Mouse (Mus musculus) C2C12 (cell line): ENCODE measurements around the gene Ldah. TPM values are rescaled to one million over a fixed set of nuclear protein-coding genes. Genes with fewer than 3 reads are reported as not detected.

Experiments used
- H3K27me3 ChIP-seq: one replicate; pipeline ENCODE4 v1.6.1; 2011; ENCODE audit not compliant: control insufficient read depth, insufficient read depth, insufficient read length
- H3K36me3 ChIP-seq: one replicate; pipeline ENCODE4 v1.6.1; 2011; ENCODE audit not compliant: control insufficient read depth, insufficient read depth
- H3K4me3 ChIP-seq: one replicate; pipeline ENCODE4 v1.5.1; 2011; ENCODE audit warnings: mild to moderate bottlenecking, control low read depth; ENCODE audit not compliant: poor library complexity, insufficient read depth, severe bottlenecking
- H3K79me2 ChIP-seq: one replicate; pipeline ENCODE4 v1.6.1; 2011; ENCODE audit not compliant: control insufficient read depth, insufficient read depth
- H3K79me3 ChIP-seq: one replicate; pipeline ENCODE4 v1.6.1; 2011; ENCODE audit warnings: low read depth, control low read depth
- H3ac ChIP-seq: one replicate; pipeline ENCODE3; 2011; ENCODE audit warnings: low read depth; ENCODE audit not compliant: control insufficient read depth, insufficient read length
- CEBPB ChIP-seq: IDR thresholded peaks from one replicate; pipeline ENCODE4 v1.6.1; 2011; ENCODE audit warnings: low read depth, mild to moderate bottlenecking, control low read depth, moderate library complexity
- CTCF ChIP-seq: IDR thresholded peaks from one replicate; pipeline ENCODE4 v1.5.1; 2011; ENCODE audit not compliant: control insufficient read depth, insufficient read depth, insufficient read length
- FOSL1 ChIP-seq: IDR thresholded peaks from one replicate; pipeline ENCODE4 v1.8.0; 2011; ENCODE audit warnings: mild to moderate bottlenecking, low read length; ENCODE audit not compliant: poor library complexity, insufficient read depth, severe bottlenecking
- MAX ChIP-seq: IDR thresholded peaks from one replicate; pipeline ENCODE4 v1.6.1; 2011; ENCODE audit warnings: mild to moderate bottlenecking, control low read depth
- MYOD1 ChIP-seq: IDR thresholded peaks from one replicate; pipeline ENCODE4 v1.6.1; 2011; ENCODE audit warnings: low read depth; ENCODE audit not compliant: control insufficient read depth, insufficient read length
- MYOG ChIP-seq: IDR thresholded peaks from one replicate; pipeline ENCODE4 v1.6.1; 2011; ENCODE audit not compliant: control insufficient read depth, insufficient read length; ENCODE audit errors: extremely low read depth
- USF1 ChIP-seq: IDR thresholded peaks from one replicate; pipeline ENCODE4 v1.6.1; 2011; ENCODE audit warnings: low read depth, mild to moderate bottlenecking, control low read depth, moderate library complexity
- polyA plus RNA-seq: library from polyadenylated mRNA; unstranded; fragments of >200 nt; fragmentation: generic; extraction: Trizol; gene quantifications from one replicate; pipeline ENCODE4 v1.2.1, GENCODE M21; 2012; ENCODE audit warnings: missing spikeins

Ldah gene
- polyA plus RNA-seq, 1 experiment = 52.7 TPM

DNA sequence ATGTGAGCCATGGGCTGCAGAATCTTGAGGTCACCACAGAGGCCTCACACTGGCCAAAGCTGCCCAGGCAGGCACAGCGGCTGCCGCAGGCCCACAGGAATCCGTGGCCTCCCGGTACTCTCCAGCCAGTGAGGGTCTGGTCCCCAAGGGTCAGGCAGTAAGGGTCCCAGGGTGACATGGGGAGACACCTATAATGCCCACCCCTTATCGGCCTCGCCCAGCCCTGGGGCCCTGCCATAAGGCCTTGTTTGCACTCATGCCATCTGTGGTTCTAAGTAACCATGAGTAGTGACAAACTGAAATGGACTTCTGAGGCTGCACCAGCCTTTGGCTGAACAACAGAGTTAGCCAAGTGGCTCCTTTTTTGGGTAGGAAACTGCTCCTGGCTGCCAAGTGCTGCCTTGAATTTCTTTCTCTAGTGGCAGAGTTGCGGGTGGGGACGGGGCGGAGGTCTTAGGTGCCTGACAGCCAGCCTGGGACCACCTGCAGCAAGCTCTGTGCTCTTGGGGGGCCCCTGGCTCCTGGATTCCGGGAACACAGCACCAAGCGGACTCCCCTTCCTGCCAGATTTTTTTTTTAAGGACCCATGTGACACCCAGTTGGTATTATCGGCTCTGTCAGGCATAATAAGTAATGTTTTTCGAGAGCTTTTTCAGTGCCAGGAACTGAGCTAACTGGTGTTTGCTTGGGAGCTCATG, 117.5 kb downstream of the Ldah start:
- Histone ChIP-seq H3K79me2 (no peaks in the 10 kb centered on the region), H3K79me3 (no peaks in the 10 kb centered on the region), H3ac (no peak overlapping the region), H3K36me3 (peaks cover 26% of the 10 kb centered on the region), H3K4me3 (no peak overlapping the region), H3K27me3 (no peaks in the 10 kb centered on the region)
- no peak for TF ChIP-seq MYOD1
- no peak for TF ChIP-seq FOSL1
- no peak for TF ChIP-seq MYOG
- TF ChIP-seq USF1 = no peak
- TF ChIP-seq CTCF = no peak
- no peak for TF ChIP-seq CEBPB
- TF ChIP-seq MAX = no peak

DNA sequence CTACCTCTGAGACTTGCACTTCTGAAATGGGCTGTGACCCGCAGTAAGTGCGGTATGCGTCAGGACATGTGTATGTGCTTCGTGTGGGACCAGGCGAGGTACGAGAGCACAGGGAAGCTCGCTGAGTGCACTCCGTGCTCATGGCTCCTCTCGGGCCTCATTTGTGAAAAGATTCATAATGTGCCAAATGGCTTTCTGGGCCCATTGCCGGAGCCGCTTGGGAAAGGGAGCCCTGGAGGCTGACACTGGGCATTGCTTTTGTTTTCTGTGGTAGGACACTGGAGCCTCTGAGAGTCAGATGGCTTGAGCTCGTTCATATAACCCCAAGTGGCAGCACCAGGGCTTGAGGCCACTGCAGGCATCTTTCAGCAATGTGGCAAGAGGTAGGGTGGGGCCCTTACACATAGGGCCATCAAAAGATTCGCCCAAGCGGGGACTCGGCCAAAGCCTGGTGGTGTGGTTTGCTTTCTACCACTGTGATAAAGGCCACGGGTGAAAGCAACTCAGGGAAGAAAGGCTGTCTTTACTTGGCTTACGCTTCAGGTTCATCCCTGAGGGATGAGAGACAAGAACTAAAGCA, 118.1 kb downstream of the Ldah start:
- Histone ChIP-seq H3K79me2 (no peaks in the 10 kb centered on the region), H3K36me3 (peaks cover 23% of the 10 kb centered on the region), H3K79me3 (no peaks in the 10 kb centered on the region), H3K4me3 (no peak overlapping the region), H3ac (no peak overlapping the region), H3K27me3 (no peaks in the 10 kb centered on the region)
- TF ChIP-seq FOSL1 (no peak), CEBPB (no peak), MYOD1 (no peak), USF1 (no peak), MAX (no peak), CTCF (no peak), MYOG (no peak)

- TF ChIP-seq USF1 (no peak), CTCF (peak; percentile 72)
- H3K4me3 ChIP-seq = no peak overlapping the region
- H3K36me3 ChIP-seq = peaks cover 23% of the 10 kb centered on the region
These were observed 119.1 kb downstream of the Ldah start for GRCm38 (mm10) chr12:8326825-8327674.

GRCm38 (mm10) chr12:8327675-8328053, 119.8 kb downstream of the Ldah start:
- Histone ChIP-seq H3K4me3 (no peak overlapping the region), H3K79me2 (no peaks in the 10 kb centered on the region), H3ac (no peak overlapping the region), H3K27me3 (no peaks in the 10 kb centered on the region), H3K36me3 (peaks cover 23% of the 10 kb centered on the region), H3K79me3 (no peaks in the 10 kb centered on the region)
- TF ChIP-seq CTCF (no peak), MYOG (no peak), CEBPB (no peak), FOSL1 (no peak), USF1 (no peak), MAX (no peak), MYOD1 (no peak)

More at GRCm38 (mm10) chr12:8326825-8327674, 119.1 kb downstream of the Ldah start:
- Histone ChIP-seq H3ac (no peak overlapping the region), H3K79me2 (no peaks in the 10 kb centered on the region), H3K79me3 (no peaks in the 10 kb centered on the region), H3K27me3 (no peaks in the 10 kb centered on the region)

GRCm38 (mm10) chr12:8329236-8329635, 121.3 kb downstream of the Ldah start:
- H3K79me2 ChIP-seq = no peaks in the 10 kb centered on the region
- H3K36me3 ChIP-seq = peaks cover 16% of the 10 kb centered on the region
- no peak overlapping the region for H3ac ChIP-seq
- H3K27me3 ChIP-seq = no peaks in the 10 kb centered on the region
- no peaks in the 10 kb centered on the region for H3K79me3 ChIP-seq
- no peak for TF ChIP-seq USF1
- TF ChIP-seq CEBPB = no peak
- no peak for TF ChIP-seq FOSL1
- TF ChIP-seq MYOD1 = no peak
- TF ChIP-seq MAX = no peak
- TF ChIP-seq MYOG = no peak
- TF ChIP-seq CTCF = no peak
- no peak overlapping the region for H3K4me3 ChIP-seq
